Mouse (Mus musculus) kidney, embryonic 15.5 days (tissue): ENCODE measurements around the gene Fam24a. TPM values are rescaled to one million over a fixed set of nuclear protein-coding genes. Genes with fewer than 3 reads are reported as not detected.
A peak's percentile ranks its signal among the peaks of the same experiment; 100 is the strongest.

Experiments used
- ATAC-seq: fragments of 200-750 bp; cut with Nextera tagmentation; replicated peaks from 2 replicates; pipeline ENCODE4 v1.8.0; 2017; ENCODE audit warnings: moderate TSS enrichment; ENCODE audit not compliant: low FRiP score
- H3K27ac ChIP-seq: fragments of 300-500 bp; sonication (generic); 2 replicates; pipeline ENCODE4 v1.5.1; 2015; ENCODE audit warnings: mild to moderate bottlenecking, inconsistent platforms
- H3K27me3 ChIP-seq: fragments of 300-500 bp; sonication (generic); 2 replicates; pipeline ENCODE4 v1.6.1; 2015; ENCODE audit warnings: inconsistent platforms
- H3K36me3 ChIP-seq: fragments of 300-500 bp; sonication (generic); 2 replicates; pipeline ENCODE4 v1.6.1; 2015; ENCODE audit warnings: inconsistent platforms
- H3K4me1 ChIP-seq: fragments of 300-500 bp; sonication (generic); 2 replicates; pipeline ENCODE4 v1.6.1; 2015; ENCODE audit warnings: inconsistent platforms
- H3K4me2 ChIP-seq: fragments of 300-500 bp; sonication (generic); 2 replicates; pipeline ENCODE4 v1.6.1; 2015; ENCODE audit warnings: moderate library complexity, mild to moderate bottlenecking, inconsistent platforms
- H3K4me3 ChIP-seq: fragments of 300-500 bp; sonication (generic); replicated peaks from 2 replicates; pipeline ENCODE4 v1.5.1; 2015; ENCODE audit warnings: mild to moderate bottlenecking, inconsistent platforms
- H3K9ac ChIP-seq: fragments of 300-500 bp; sonication (generic); 2 replicates; pipeline ENCODE4 v1.6.1; 2015; ENCODE audit warnings: mild to moderate bottlenecking, inconsistent platforms
- H3K9me3 ChIP-seq: fragments of 300-500 bp; sonication (generic); replicated peaks from 2 replicates; pipeline ENCODE4 v1.6.1; 2016; ENCODE audit warnings: inconsistent platforms
- WGBS: fragments of 180-500 bp; shearing (Covaris S2); methylation state at CpG from one replicate; pipeline ENCODE4 v1.1.7; 2015; ENCODE audit warnings: mixed read lengths; 5-methylcytosine and 5-hydroxymethylcytosine counted together
- polyA plus RNA-seq: library from polyadenylated mRNA; unstranded; fragments of >200 nt; fragmentation: Nextera tagmentation; extraction: Ambion mirVana; gene quantifications from 2 replicates; pipeline ENCODE4 v1.2.1, GENCODE M21; 2015

The Fam24a gene
- polyA plus RNA-seq, 1 experiment from 2014 or later, result not detected

DNA sequence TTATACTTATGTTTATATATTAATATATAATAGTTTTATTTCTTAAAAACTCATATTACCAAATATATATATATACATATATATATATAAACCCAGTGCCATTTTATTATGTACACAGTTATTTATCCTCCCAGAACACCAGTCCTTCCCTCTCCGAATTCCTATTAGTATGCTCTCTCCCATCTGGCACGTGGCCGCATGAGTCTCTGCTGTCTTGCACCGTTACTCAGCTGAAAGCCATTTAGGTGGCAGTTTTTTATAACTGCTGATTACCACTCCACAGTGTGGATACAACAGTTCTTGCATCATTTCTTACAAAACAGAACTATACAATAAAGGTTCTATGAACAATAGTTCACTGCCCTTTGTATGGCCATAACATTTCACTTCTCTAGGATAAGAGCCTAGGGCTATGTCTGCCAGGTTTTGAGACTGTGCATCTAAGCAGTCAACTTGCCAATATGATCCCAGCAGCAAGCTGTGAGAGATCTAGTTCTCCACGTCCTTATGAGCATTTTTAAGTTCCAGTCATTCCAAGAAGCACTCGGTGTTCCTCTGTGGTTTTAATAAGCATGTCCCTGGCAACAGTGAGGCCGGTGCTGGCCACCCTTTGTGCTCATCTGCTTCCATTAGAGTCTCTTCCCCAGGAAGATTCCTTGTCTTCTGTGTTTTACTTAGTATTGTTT is 12.3 kb downstream of the Fam24a start:
- WGBS, result 87% methylated on average over 7 of the region's 7 CpGs
- Histone ChIP-seq H3K36me3 (peaks cover 76% of the 10 kb centered on the region), H3K27ac (no peak overlapping the region), H3K4me1 (no peaks in the 10 kb centered on the region), H3K9ac (no peak overlapping the region), H3K4me3 (no peak overlapping the region), H3K9me3 (no peaks in the 10 kb centered on the region), H3K27me3 (no peaks in the 10 kb centered on the region), H3K4me2 (no peak overlapping the region)
- ATAC-seq, result no peak

DNA sequence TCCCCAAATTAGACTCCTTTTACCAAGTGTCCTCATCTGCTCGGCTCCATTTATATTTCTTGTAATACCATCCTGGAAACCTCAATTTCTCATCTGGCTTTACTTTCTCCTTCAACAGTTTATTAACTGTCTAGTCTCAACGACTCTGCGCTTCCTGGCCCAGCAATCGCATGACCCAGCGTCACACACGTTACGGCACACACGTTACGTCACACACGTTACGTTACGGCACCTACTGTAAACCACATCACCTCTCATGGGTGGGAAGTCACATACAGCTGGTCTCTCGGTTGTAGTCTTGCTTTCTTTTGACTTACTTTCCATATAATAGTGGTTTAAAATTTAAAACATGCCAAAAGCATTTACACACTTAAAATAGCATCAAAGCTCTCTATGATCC is 22.4 kb downstream of the Fam24a start:
- Histone ChIP-seq H3K4me2 (no peak overlapping the region), H3K27me3 (no peaks in the 10 kb centered on the region), H3K9ac (no peak overlapping the region), H3K27ac (no peak overlapping the region), H3K4me3 (no peak overlapping the region), H3K36me3 (peaks cover 73% of the 10 kb centered on the region), H3K4me1 (peaks cover 3% of the 10 kb centered on the region; the same call in 1 of the 2 replicates), H3K9me3 (no peaks in the 10 kb centered on the region)
- WGBS, result 92% methylated on average over 13 of the region's 13 CpGs
- ATAC-seq, result no peak

DNA sequence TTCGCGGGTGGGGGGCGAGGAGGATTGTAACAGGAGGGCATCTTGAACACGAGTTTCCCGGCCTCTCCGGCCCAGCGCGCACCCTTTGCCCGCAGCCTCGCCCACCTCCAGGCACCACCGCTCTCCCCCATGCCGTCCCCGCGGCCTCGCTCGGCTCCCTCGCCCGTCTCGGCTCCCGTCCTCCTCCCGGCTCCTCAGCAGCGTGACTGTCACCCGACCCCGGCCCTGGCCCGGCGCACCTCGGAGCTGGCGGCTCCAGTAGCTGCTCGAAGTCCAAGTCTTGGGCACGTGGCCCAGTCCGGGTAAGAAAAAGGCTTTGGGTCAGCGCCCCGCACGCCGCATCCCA is 28.6 kb downstream of the Fam24a start:
- peaks cover 29% of the 10 kb centered on the region for H3K36me3 ChIP-seq
- 1% methylated on average over 35 of the region's 35 CpGs for WGBS
- H3K27me3 ChIP-seq, result 0 out of 2 replicates have a peak, but pooled peaks cover 3% of the 10 kb centered on the region
- peak; percentile 86 for ATAC-seq
- H3K9ac ChIP-seq, result peak overlapping the region; percentile 86
- no peaks in the 10 kb centered on the region for H3K9me3 ChIP-seq
- peaks cover 22% of the 10 kb centered on the region for H3K4me1 ChIP-seq
- H3K27ac ChIP-seq, result peak overlapping the region; percentile 96
- peak overlapping the region; percentile 83 for H3K4me3 ChIP-seq
- H3K4me2 ChIP-seq, result peak overlapping the region; percentile 79

DNA sequence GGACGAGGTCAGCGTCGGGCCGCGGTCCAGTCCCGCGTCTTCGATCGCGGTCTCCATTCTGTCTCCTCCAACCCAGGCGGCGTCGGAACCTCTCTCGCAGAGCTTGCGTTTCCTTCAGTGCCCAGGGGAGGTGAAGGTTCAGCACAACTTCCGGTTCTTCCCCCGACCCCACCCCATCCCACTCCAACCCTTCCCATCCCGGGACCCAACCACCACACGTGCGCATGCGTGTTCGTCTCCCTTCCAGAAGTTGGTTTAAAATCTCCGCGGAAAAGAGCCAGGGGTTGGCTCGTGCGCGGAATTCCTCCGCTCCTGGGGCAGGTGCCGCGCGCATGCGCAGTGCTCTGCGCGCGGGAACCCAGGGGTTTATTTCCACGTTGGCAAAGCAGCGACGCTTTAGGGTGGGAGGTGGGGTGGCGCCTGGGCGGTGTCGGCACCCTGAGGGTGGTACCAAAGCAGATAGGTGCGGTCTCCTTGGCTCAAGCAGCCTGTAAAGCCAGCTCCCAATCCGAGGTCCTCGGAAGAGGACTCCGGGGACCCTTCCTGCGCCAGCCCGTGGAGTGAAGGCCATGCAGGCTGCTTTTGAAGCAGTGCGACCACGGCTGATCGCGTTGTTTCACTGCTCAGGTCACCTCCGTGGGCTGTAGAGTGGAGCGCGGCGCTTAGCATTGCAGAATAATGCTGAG is 29.1 kb downstream of the Fam24a start, which contains the start of gene 2310057M21Rik:
2310057M21Rik (minus strand) TSS at position 145 of the 686 bp plus-strand sequence.
- H3K9ac ChIP-seq, result peak within 1 kb of the TSS; percentile 86
- under 1% methylated on average over 55 of the region's 55 CpGs for WGBS
- peak within 1 kb of the TSS; percentile 96 for H3K27ac ChIP-seq
- ATAC-seq, result peak; percentile 97
- peak within 1 kb of the TSS; percentile 83 for H3K4me3 ChIP-seq
- 0 out of 2 replicates have a peak, but pooled peaks cover 6% of the 10 kb centered on the region for H3K27me3 ChIP-seq
- H3K36me3 ChIP-seq, result peaks cover 24% of the 10 kb centered on the region; the same call in 1 of the 2 replicates
- H3K4me2 ChIP-seq, result peak within 1 kb of the TSS; percentile 79
- H3K9me3 ChIP-seq, result no peaks in the 10 kb centered on the region
- peaks cover 22% of the 10 kb centered on the region for H3K4me1 ChIP-seq

DNA sequence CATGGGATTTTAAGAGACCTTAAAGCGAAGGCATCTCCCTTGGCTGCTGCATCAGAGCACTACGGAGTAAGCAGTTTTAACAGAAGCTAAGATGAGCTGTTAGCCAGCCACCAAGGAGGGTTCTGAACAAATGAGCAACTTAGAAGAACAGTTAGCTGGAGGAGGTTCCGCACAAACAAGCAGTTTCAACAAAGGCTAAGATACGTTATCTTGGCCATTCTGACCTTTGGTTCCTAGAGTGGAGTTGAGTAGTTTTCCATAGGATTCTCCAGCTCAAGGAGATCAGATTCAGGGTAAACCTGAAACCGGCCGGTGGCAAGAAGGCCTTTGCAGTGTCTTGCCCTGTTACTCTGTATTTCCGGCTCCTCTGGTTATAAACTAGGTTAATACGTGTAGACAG is 30.5 kb downstream of the Fam24a start:
- no peak overlapping the region for H3K27ac ChIP-seq
- 72% methylated on average over 8 of the region's 8 CpGs for WGBS

DNA sequence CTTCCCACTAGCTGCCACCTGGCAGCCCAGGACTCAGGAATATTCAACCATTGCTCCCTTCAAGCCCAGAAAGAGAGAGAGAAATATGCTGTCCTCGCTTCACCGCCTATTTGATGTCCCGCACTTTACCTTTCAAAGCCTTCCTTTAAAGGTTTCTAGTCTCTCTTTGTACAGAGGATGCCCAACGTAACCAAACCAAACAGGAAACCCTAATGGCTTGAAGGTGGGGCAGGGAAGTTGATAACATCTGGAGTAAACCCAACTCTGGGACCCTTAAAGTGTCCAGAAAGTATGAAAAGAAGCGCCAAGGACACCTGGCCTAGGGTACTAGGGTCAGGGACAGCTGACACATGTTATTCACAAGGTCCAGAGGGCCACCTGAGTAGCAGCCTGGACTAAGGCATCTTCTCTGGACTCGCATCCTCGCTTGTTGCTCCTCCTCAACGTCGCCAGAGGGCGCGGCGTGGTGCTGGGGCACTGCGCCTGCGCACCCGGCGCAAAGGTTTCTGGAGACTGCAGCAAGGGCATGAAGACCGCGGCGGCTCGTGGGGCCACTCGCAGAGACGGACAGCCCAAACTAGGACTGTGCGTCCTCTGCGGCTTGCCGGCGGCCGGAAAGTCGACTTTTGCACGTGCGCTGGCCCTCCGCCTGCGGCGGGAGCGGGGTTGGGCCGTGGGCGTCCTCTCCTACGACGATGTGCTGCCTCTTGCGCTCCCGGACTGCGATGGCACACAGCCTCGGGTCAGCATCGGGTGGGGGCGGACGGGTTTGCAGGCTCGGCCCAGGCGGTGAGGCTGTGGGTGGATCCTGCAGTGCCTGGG is 37.2 kb downstream of the Fam24a start, which contains the start of gene Pstk:
Pstk (plus strand) TSS at position 494 of the 822 bp plus-strand sequence.
- WGBS, result 6% methylated on average over 46 of the region's 47 CpGs
- Histone ChIP-seq H3K4me2 (peak within 1 kb of the TSS; percentile 83), H3K27me3 (0 out of 2 replicates have a peak, but pooled peaks cover 6% of the 10 kb centered on the region), H3K36me3 (peaks cover 15% of the 10 kb centered on the region), H3K4me3 (peak within 1 kb of the TSS; percentile 80), H3K9me3 (no peaks in the 10 kb centered on the region), H3K4me1 (peaks cover 7% of the 10 kb centered on the region; the same call in 1 of the 2 replicates), H3K27ac (peak within 1 kb of the TSS; percentile 99), H3K9ac (peak within 1 kb of the TSS; percentile 93)
- ATAC-seq, result peak; percentile 98

More for the DNA sequence above, 30.5 kb downstream of the Fam24a start:
- no peaks in the 10 kb centered on the region for H3K9me3 ChIP-seq
- H3K9ac ChIP-seq, result no peak overlapping the region
- 0 out of 2 replicates have a peak, but pooled peaks cover 6% of the 10 kb centered on the region for H3K27me3 ChIP-seq
- peaks cover 10% of the 10 kb centered on the region; the same call in 1 of the 2 replicates for H3K36me3 ChIP-seq
- ATAC-seq, result no peak
- H3K4me1 ChIP-seq, result peaks cover 22% of the 10 kb centered on the region
- H3K4me2 ChIP-seq, result no peak overlapping the region
- no peak overlapping the region for H3K4me3 ChIP-seq

DNA sequence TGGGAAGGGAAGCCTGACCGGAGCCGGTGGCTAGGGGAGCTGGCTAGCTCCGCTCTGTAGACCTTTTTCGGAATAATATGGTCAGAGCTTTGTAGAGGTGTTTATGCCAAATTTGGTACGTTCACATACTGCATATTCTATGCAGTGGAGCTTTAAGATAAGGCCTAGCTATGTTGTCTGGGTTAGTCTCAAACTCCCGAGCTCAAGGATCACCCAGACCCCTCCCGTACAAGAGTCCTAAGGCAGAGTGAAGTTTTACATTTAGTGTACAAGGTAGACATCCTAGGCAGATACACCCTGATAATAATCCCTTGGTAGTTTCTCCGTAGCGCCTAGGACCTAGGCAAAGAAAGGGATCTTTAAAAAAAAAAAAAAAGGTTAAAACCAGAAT is 37.8 kb downstream of the Fam24a start:
- Histone ChIP-seq H3K27ac (peak overlapping the region; percentile 99), H3K4me1 (peaks cover 7% of the 10 kb centered on the region; the same call in 1 of the 2 replicates), H3K27me3 (0 out of 2 replicates have a peak, but pooled peaks cover 4% of the 10 kb centered on the region), H3K9ac (peak overlapping the region; percentile 93), H3K4me3 (peak overlapping the region; percentile 80), H3K36me3 (peaks cover 15% of the 10 kb centered on the region), H3K4me2 (peak overlapping the region; percentile 83), H3K9me3 (no peaks in the 10 kb centered on the region)
- 7% methylated on average over 9 of the region's 9 CpGs for WGBS
- peak; percentile 35 for ATAC-seq

DNA sequence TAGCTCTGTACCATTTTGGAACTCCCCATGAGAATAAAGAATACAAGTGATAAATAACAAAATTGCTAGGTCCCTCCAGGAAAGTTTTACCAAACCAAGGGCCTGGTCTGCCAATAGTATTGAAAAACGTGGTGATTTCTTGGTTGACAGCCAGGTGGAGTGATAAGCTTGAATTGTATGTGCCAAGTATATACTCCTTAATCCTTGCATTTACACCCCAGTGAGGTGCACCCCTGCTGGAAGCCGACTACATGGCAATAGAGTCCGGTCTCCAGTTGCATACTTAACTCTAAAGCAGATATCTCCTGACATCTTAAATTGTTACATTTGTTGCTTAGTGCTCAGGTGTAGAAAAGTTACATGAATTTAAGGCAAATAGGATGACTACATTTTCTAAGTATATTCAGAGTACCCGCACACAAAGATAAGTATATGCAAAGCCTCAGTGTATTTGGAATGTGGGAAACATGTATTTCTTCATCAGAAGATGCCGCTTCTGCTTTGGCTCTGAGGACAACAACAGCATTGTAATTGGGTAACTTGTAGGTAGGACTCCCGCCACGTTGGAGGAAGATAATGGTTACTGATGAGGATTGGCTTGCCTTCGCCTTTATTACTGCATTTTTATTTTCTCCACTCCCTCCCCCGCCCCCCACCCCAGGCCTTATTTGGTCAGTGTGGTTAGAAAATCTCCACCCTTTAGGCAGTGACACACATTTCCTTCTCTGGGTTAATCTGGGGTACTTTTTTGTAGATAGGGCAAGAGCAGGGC is 38.4 kb downstream of the Fam24a start:
- peak overlapping the region; percentile 93 for H3K9ac ChIP-seq
- H3K27ac ChIP-seq, result no peak overlapping the region; the same call in 1 of the 2 replicates
- peak overlapping the region; percentile 83 for H3K4me2 ChIP-seq
- peaks cover 15% of the 10 kb centered on the region for H3K36me3 ChIP-seq
- 66% methylated on average over 9 of the region's 9 CpGs for WGBS
- peak overlapping the region; percentile 80 for H3K4me3 ChIP-seq
- no peaks in the 10 kb centered on the region for H3K9me3 ChIP-seq
- no peak for ATAC-seq
- peaks cover 7% of the 10 kb centered on the region; the same call in 1 of the 2 replicates for H3K4me1 ChIP-seq
- H3K27me3 ChIP-seq, result 0 out of 2 replicates have a peak, but pooled peaks cover 3% of the 10 kb centered on the region

Other genes with a start within 250 kb of the Fam24a start
- gene 4933402N03Rik, start 187.6 kb upstream of the Fam24a start, polyA plus RNA-seq, result not detected in 2 replicates
- not detected in 2 replicates for gene 5430419D17Rik, start 159.5 kb upstream of the Fam24a start, polyA plus RNA-seq
- not detected in 2 replicates for gene Cuzd1, start 11.6 kb upstream of the Fam24a start, polyA plus RNA-seq
- gene Fam24b, start 4.3 kb upstream of the Fam24a start, polyA plus RNA-seq, result not detected in 2 replicates
- gene 2310057M21Rik, start 28.9 kb downstream of the Fam24a start, polyA plus RNA-seq, result 22.1 and 22.7 TPM in 2 replicates
- 62.6 and 63.0 TPM in 2 replicates for gene Pstk, start 37.3 kb downstream of the Fam24a start, polyA plus RNA-seq
- 14.9 and 16.4 TPM in 2 replicates for gene Ikzf5, start 76.7 kb downstream of the Fam24a start, polyA plus RNA-seq
- 99.4 and 101 TPM in 2 replicates for gene Acadsb, start 76.7 kb downstream of the Fam24a start, polyA plus RNA-seq
- gene Hmx3, start 209.0 kb downstream of the Fam24a start, polyA plus RNA-seq, result not detected in 2 replicates
- 0.22 TPM in 1 of 2 replicates, not detected in the other for gene Hmx2, start 214.9 kb downstream of the Fam24a start, polyA plus RNA-seq
- 222 and 231 TPM in 2 replicates for gene Bub3, start 226.4 kb downstream of the Fam24a start, polyA plus RNA-seq